Mouse (Mus musculus) midbrain, embryonic 16.5 days (tissue): Measurements from ENCODE around the gene Pnrc1. TPM values are rescaled to one million over a fixed set of nuclear protein-coding genes. Genes with fewer than 3 reads are reported as not detected.

Experiments
- ATAC-seq: fragments of 200-750 bp; cut with Nextera tagmentation; 2 replicates; pipeline ENCODE4 v1.8.0; 2017; ENCODE audit warnings: moderate TSS enrichment
- H3K27ac ChIP-seq: fragments of 300-500 bp; sonication (generic); 2 replicates; pipeline ENCODE4 v1.5.1; 2014; ENCODE audit warnings: mild to moderate bottlenecking, low read length, mixed read lengths
- H3K27me3 ChIP-seq: fragments of 300-500 bp; sonication (generic); 2 replicates; pipeline ENCODE4 v1.6.1; 2014; ENCODE audit warnings: low read depth, low read length, mixed read lengths; ENCODE audit not compliant: control insufficient read depth, insufficient read depth
- H3K36me3 ChIP-seq: fragments of 300-500 bp; sonication (generic); 2 replicates; pipeline ENCODE4 v1.6.1; 2014; ENCODE audit warnings: mild to moderate bottlenecking, low read length, moderate library complexity, mixed read lengths; ENCODE audit not compliant: control insufficient read depth, insufficient read depth
- H3K4me1 ChIP-seq: fragments of 300-500 bp; sonication (generic); 2 replicates; pipeline ENCODE4 v1.6.1; 2014; ENCODE audit warnings: mild to moderate bottlenecking, low read length, mixed read lengths; ENCODE audit not compliant: control insufficient read depth, insufficient read depth
- H3K4me2 ChIP-seq: fragments of 300-500 bp; sonication (generic); 2 replicates; pipeline ENCODE4 v1.6.1; 2014; ENCODE audit warnings: mild to moderate bottlenecking, low read length, mixed read lengths
- H3K4me3 ChIP-seq: fragments of 300-500 bp; sonication (generic); 2 replicates; pipeline ENCODE4 v1.5.1; 2014; ENCODE audit warnings: low read depth, mild to moderate bottlenecking, low read length, moderate library complexity, mixed read lengths
- H3K9ac ChIP-seq: fragments of 300-500 bp; sonication (generic); 2 replicates; pipeline ENCODE4 v1.6.1; 2014; ENCODE audit warnings: low read depth, low read length, mixed read lengths
- H3K9me3 ChIP-seq: fragments of 300-500 bp; sonication (generic); replicated peaks from 2 replicates; pipeline ENCODE4 v1.6.1; 2014; ENCODE audit warnings: mild to moderate bottlenecking, low read length, mixed read lengths; ENCODE audit not compliant: control insufficient read depth, poor library complexity, severe bottlenecking
- WGBS: fragments of 180-500 bp; shearing (Covaris S2); extraction: QIAGEN DNeasy Blood & Tissue Kit; methylation state at CpG from one replicate; pipeline ENCODE4 v1.1.7; 2014; 5-methylcytosine and 5-hydroxymethylcytosine counted together
- polyA plus RNA-seq: library from polyadenylated mRNA; unstranded; fragments of >200 nt; fragmentation: Nextera tagmentation; extraction: Ambion mirVana; gene quantifications from 2 replicates; pipeline ENCODE4 v1.2.1, GENCODE M21; 2015

Pnrc1 gene
- polyA plus RNA-seq, 1 experiment from 2014 or later = 48.7 TPM

DNA sequence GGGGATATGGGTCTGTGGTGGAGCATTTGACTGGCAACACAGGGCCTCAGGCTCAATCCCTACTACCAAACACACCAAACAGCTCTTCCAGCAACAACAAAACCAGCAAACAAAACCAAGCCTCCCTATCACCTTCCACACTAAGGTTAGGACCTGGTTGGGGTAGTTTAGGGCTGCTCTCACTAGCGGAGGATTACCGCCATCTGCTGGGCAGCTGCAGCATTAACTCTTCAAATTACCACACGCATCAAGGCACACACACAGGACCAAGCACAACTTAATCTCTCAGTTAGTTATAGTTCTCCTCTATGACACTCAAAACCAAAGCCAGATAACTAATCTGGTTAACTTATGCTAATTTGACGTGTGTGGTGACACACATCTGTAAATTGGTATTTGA lies 85.3 kb downstream of the Pnrc1 start:
- Histone ChIP-seq H3K36me3 (no peaks in the 10 kb centered on the region), H3K4me2 (no peak overlapping the region), H3K4me3 (no peak overlapping the region), H3K27me3 (no peaks in the 10 kb centered on the region), H3K4me1 (peaks cover 10% of the 10 kb centered on the region), H3K27ac (no peak overlapping the region), H3K9ac (no peak overlapping the region), H3K9me3 (no peaks in the 10 kb centered on the region)
- 0% methylated on average over 4 of the region's 4 CpGs for WGBS
- no peak for ATAC-seq

DNA sequence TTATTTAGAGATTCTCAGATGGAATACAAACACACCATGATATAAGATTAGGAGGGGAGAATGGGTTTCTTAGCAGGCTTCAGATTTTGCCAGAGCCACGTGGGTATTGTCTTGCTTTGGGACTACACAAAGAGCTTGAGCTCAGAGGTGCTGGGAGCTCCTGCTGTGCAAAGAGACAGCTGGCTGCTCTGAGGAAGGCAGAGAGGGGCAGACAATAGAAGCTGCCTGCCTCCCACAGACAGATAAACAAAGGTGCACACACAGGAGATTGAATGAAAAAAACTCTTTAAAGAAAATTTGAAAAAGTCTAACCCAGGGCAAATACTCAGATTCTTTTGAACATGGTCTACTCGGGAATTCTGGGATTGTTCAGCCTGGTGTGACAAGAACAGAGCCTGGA lies 91.8 kb downstream of the Pnrc1 start:
- H3K27ac ChIP-seq = no peak overlapping the region
- no peak overlapping the region for H3K4me3 ChIP-seq
- no peak for ATAC-seq
- no peak overlapping the region for H3K4me2 ChIP-seq
- no peaks in the 10 kb centered on the region; the same call in 1 of the 2 replicates for H3K9me3 ChIP-seq
- H3K36me3 ChIP-seq = no peaks in the 10 kb centered on the region
- H3K4me1 ChIP-seq = no peaks in the 10 kb centered on the region
- H3K9ac ChIP-seq = no peak overlapping the region
- no peaks in the 10 kb centered on the region for H3K27me3 ChIP-seq
- 3% methylated on average over 2 of the region's 2 CpGs for WGBS

Other genes starting within 250 kb of the Pnrc1 start
- gene Gabrr2, start 227.2 kb downstream of the Pnrc1 start, polyA plus RNA-seq = 0.34 and 0.80 TPM in 2 replicates
- 0.67 and 0.82 TPM in 2 replicates for gene Gabrr1, start 157.6 kb downstream of the Pnrc1 start, polyA plus RNA-seq
- gene Pm20d2, start 100.4 kb downstream of the Pnrc1 start, polyA plus RNA-seq = 1.9 and 2.0 TPM in 2 replicates
- 73.3 and 82.4 TPM in 2 replicates for gene Srsf12, start 81.2 kb downstream of the Pnrc1 start, polyA plus RNA-seq
- 22.9 and 27.8 TPM in 2 replicates for gene Rngtt, start 20.1 kb upstream of the Pnrc1 start, polyA plus RNA-seq